Mouse (Mus musculus): ENCODE data around the gene Fem1a. TPM values are rescaled to one million over a fixed set of nuclear protein-coding genes. Genes with fewer than 3 reads are reported as not detected.

Fem1a gene
- total RNA-seq, 2 experiments from 2014 or later = 165 to 176 TPM

GRCm38 (mm10) chr17:56303847-56304586, 47.4 kb downstream of the Fem1a start:
- peak overlapping the region; percentile 53 for H3K27ac ChIP-seq
- DNase-seq = peak; percentile 97
- intact Hi-C loops (cut with DNase I) = no loop called here
- TF ChIP-seq CTCF (IDR thresholded peaks at IDR 0.05) = no peak
- peak overlapping the region; percentile 80 for H3K4me3 ChIP-seq

GRCm38 (mm10) chr17:56304718-56305117, 48.1 kb downstream of the Fem1a start:
- no peak for TF ChIP-seq CTCF (IDR thresholded peaks at IDR 0.05)
- Histone ChIP-seq H3K27ac (no peak overlapping the region), H3K4me3 (peak overlapping the region; percentile 80)
- DNase-seq = no peak
- intact Hi-C loops (cut with DNase I) = no loop called here

- DNase-seq = no peak
- intact Hi-C loops (cut with DNase I) = no loop called here
- Histone ChIP-seq H3K4me3 (no peak overlapping the region), H3K27ac (no peak overlapping the region)
- TF ChIP-seq CTCF (IDR thresholded peaks at IDR 0.05) = no peak
Observed at GRCm38 (mm10) chr17:56305156-56305555, 48.5 kb downstream of the Fem1a start.

GRCm38 (mm10) chr17:56305826-56306225, 49.2 kb downstream of the Fem1a start:
- H3K4me3 ChIP-seq = no peak overlapping the region
- TF ChIP-seq CTCF (IDR thresholded peaks at IDR 0.05) = peak; percentile 63
- intact Hi-C loops (cut with DNase I) = no loop called here
- no peak overlapping the region for H3K27ac ChIP-seq
- peak; percentile 66 for DNase-seq

GRCm38 (mm10) chr17:56308088-56308487, 51.5 kb downstream of the Fem1a start:
- intact Hi-C loops (cut with DNase I) = no loop called here
- DNase-seq = no peak

GRCm38 (mm10) chr17:56309191-56309945, 52.8 kb downstream of the Fem1a start:
- DNase-seq = no peak
- no peak overlapping the region for H3K4me3 ChIP-seq
- intact Hi-C loops (cut with DNase I) = no loop called here
- no peak for TF ChIP-seq CTCF (IDR thresholded peaks at IDR 0.05)
- no peak overlapping the region for H3K27ac ChIP-seq

More at GRCm38 (mm10) chr17:56308088-56308487, 51.5 kb downstream of the Fem1a start:
- no peak overlapping the region for H3K4me3 ChIP-seq
- no peak overlapping the region for H3K27ac ChIP-seq
- TF ChIP-seq CTCF (IDR thresholded peaks at IDR 0.05) = no peak

Small RNA genes lying within 50 kb of the gene (microRNA-seq; reads per million reads assigned to microRNA genes)
- gene Mir7b = 2.9 reads per million

Other genes with a start within 250 kb of the Fem1a start
- gene Sh3gl1, start 220.2 kb upstream of the Fem1a start, total RNA-seq (2021) = 1 to 10 TPM; 8.7 to 9.5 TPM
- gene Chaf1a, start 216.4 kb upstream of the Fem1a start, total RNA-seq (2021) = under 1 TPM; 0.46 to 0.59 TPM
- 10 to 100 TPM; 55.6 to 64.3 TPM for gene Ubxn6, start 181.8 kb upstream of the Fem1a start, total RNA-seq (2021)
- gene Hdgfl2, start 177.2 kb upstream of the Fem1a start, total RNA-seq (2021) = 10 to 100 TPM; 23.8 to 26.3 TPM
- 100 to 1,000 TPM; 255 to 281 TPM for gene Plin4, start 147.0 kb upstream of the Fem1a start, total RNA-seq (2021)
- gene Plin5, start 139.2 kb upstream of the Fem1a start, total RNA-seq (2021) = 10 to 100 TPM; 22.9 to 55.7 TPM
- 10 to 100 TPM; 13.2 to 25.5 TPM for gene Lrg1, start 134.8 kb upstream of the Fem1a start, total RNA-seq (2021)
- gene Sema6b, start 116.5 kb upstream of the Fem1a start, total RNA-seq (2021) = 1 to 10 TPM; 1.9 to 3.2 TPM
- under 1 TPM; 0.25 to 0.43 TPM for gene Tnfaip8l1, start 94.3 kb upstream of the Fem1a start, total RNA-seq (2021)
- gene Mydgf, start 72.9 kb upstream of the Fem1a start, total RNA-seq (2021) = 10 to 100 TPM; 17.0 to 17.7 TPM
- gene Dpp9, start 37.9 kb upstream of the Fem1a start, total RNA-seq (2021) = 10 to 100 TPM; 34.0 to 43.2 TPM
- 1 to 10 TPM; 2.7 to 3.4 TPM for gene Ticam1, start 20.0 kb downstream of the Fem1a start, total RNA-seq (2021)
- 10 to 100 TPM; 42.4 to 75.0 TPM for gene Plin3, start 36.1 kb downstream of the Fem1a start, total RNA-seq (2021)
- gene Arrdc5, start 43.5 kb downstream of the Fem1a start, total RNA-seq (2021) = not detected
- 1 to 10 TPM; 1.3 to 2.1 TPM for gene Uhrf1, start 46.5 kb downstream of the Fem1a start, total RNA-seq (2021)
- gene Kdm4b, start 69.3 kb downstream of the Fem1a start, total RNA-seq (2021) = 10 to 100 TPM; 25.6 to 27.3 TPM
- gene Ptprs, start 219.7 kb downstream of the Fem1a start, total RNA-seq (2021) = 10 to 100 TPM; 29.6 to 43.1 TPM